Mouse (Mus musculus) liver, adult 2 months (tissue): ENCODE data around the gene Mfsd8. TPM values are rescaled to one million over a fixed set of nuclear protein-coding genes. Genes with fewer than 3 reads are reported as not detected.

Source experiments
- DNase-seq: peaks from one replicate; pipeline ENCODE4 v3.0.0-alpha.2; 2011; ENCODE audit warnings: low read depth, low spot score; ENCODE audit errors: extremely low read depth
- H3K27ac ChIP-seq: fragments of 200-500 bp; replicated peaks from 2 replicates; pipeline ENCODE4 v1.5.1; 2012; ENCODE audit warnings: low read depth, mild to moderate bottlenecking, control low read depth, inconsistent platforms, low read length; ENCODE audit not compliant: insufficient read depth
- H3K27me3 ChIP-seq: fragments of 200-500 bp; 2 replicates; pipeline ENCODE4 v1.6.1; 2012; ENCODE audit warnings: mild to moderate bottlenecking, moderate library complexity, low read length, inconsistent platforms; ENCODE audit not compliant: control insufficient read depth, insufficient read depth
- H3K36me3 ChIP-seq: fragments of 200-500 bp; 2 replicates; pipeline ENCODE4 v1.6.1; 2012; ENCODE audit warnings: low read length, inconsistent platforms; ENCODE audit not compliant: control insufficient read depth, insufficient read depth
- H3K4me1 ChIP-seq: fragments of 200-500 bp; 2 replicates; pipeline ENCODE4 v1.6.1; 2011; ENCODE audit warnings: low read length; ENCODE audit not compliant: control insufficient read depth, insufficient read depth
- H3K4me3 ChIP-seq: fragments of 200-500 bp; 2 replicates; pipeline ENCODE4 v1.5.1; 2011; ENCODE audit warnings: low read depth, mild to moderate bottlenecking, control low read depth, low read length, moderate library complexity; ENCODE audit not compliant: insufficient read depth
- H3K79me2 ChIP-seq: fragments of 200-500 bp; 2 replicates; pipeline ENCODE4 v1.6.1; 2012; ENCODE audit warnings: inconsistent platforms, mild to moderate bottlenecking, low read length, moderate library complexity; ENCODE audit not compliant: control insufficient read depth, insufficient read depth
- H3K9ac ChIP-seq: fragments of 200-500 bp; 2 replicates; pipeline ENCODE4 v1.6.1; 2012; ENCODE audit warnings: low read depth, mild to moderate bottlenecking, control low read depth, inconsistent platforms, low read length
- CTCF ChIP-seq: fragments of 200-500 bp; IDR thresholded peaks from 2 replicates; pipeline ENCODE4 v1.5.1; 2011; ENCODE audit warnings: low read depth, low read length, control low read depth
- POLR2A ChIP-seq: fragments of 200-500 bp; IDR thresholded peaks from 2 replicates; pipeline ENCODE4 v1.6.1; 2011; ENCODE audit warnings: low read length, control low read depth; ENCODE audit not compliant: insufficient read depth; ENCODE audit errors: extremely low read depth
- WGBS: fragments of 180-500 bp; shearing (Covaris S2); methylation state at CpG from one replicate; pipeline ENCODE4 v1.1.7; 2018; 5-methylcytosine and 5-hydroxymethylcytosine counted together
- polyA plus RNA-seq: library from polyadenylated mRNA; depleted of rRNA; stranded (reverse); fragments of >200 nt; gene quantifications from 2 replicates; pipeline ENCODE4 v1.2.3, GENCODE M21; 2012
- total RNA-seq: library from RNA; depleted of rRNA; stranded (reverse); fragments of >200 nt; gene quantifications from 2 replicates; pipeline ENCODE4 v1.2.3, GENCODE M21; 2014

Mfsd8 gene
- total and polyA plus RNA-seq, 2 experiments, result 3.5 to 10.4 TPM

GRCm38 (mm10) chr3:40813275-40813674 lies 33.4 kb downstream of the Mfsd8 start:
- H3K9ac ChIP-seq, result no peak overlapping the region
- DNase-seq, result no peak
- H3K27ac ChIP-seq, result no peak overlapping the region
- H3K27me3 ChIP-seq, result no peaks in the 10 kb centered on the region
- no peaks in the 10 kb centered on the region for H3K79me2 ChIP-seq
- 99% methylated on average over 2 of the region's 2 CpGs for WGBS
- peaks cover 4% of the 10 kb centered on the region for H3K36me3 ChIP-seq
- no peak overlapping the region for H3K4me3 ChIP-seq
- TF ChIP-seq POLR2A (no peak), CTCF (no peak)
- H3K4me1 ChIP-seq, result no peaks in the 10 kb centered on the region

- H3K79me2 ChIP-seq, result no peaks in the 10 kb centered on the region
- H3K9ac ChIP-seq, result no peak overlapping the region
- H3K4me1 ChIP-seq, result no peaks in the 10 kb centered on the region
- no peak overlapping the region for H3K4me3 ChIP-seq
- H3K27ac ChIP-seq, result no peak overlapping the region
- peaks cover 9% of the 10 kb centered on the region for H3K36me3 ChIP-seq
- 92% methylated on average over 2 of the region's 2 CpGs for WGBS
- DNase-seq, result no peak
- TF ChIP-seq CTCF (no peak), POLR2A (no peak)
- H3K27me3 ChIP-seq, result no peaks in the 10 kb centered on the region
Observed at GRCm38 (mm10) chr3:40809894-40810293, 36.8 kb downstream of the Mfsd8 start.

GRCm38 (mm10) chr3:40808686-40809085 lies 38.0 kb downstream of the Mfsd8 start:
- Histone ChIP-seq H3K79me2 (no peaks in the 10 kb centered on the region), H3K27ac (no peak overlapping the region), H3K27me3 (no peaks in the 10 kb centered on the region), H3K4me3 (no peak overlapping the region), H3K9ac (no peak overlapping the region), H3K4me1 (no peaks in the 10 kb centered on the region), H3K36me3 (peaks cover 7% of the 10 kb centered on the region)
- no peak for DNase-seq
- WGBS, result 86% methylated on average over 10 of the region's 10 CpGs
- no peak for TF ChIP-seq POLR2A
- TF ChIP-seq CTCF, result no peak

GRCm38 (mm10) chr3:40806871-40807270 lies 39.8 kb downstream of the Mfsd8 start:
- H3K27ac ChIP-seq, result no peak overlapping the region
- H3K27me3 ChIP-seq, result no peaks in the 10 kb centered on the region
- 89% methylated on average over 2 of the region's 2 CpGs for WGBS
- no peak overlapping the region for H3K4me3 ChIP-seq
- no peaks in the 10 kb centered on the region for H3K4me1 ChIP-seq
- no peaks in the 10 kb centered on the region for H3K79me2 ChIP-seq
- peaks cover 7% of the 10 kb centered on the region for H3K36me3 ChIP-seq
- TF ChIP-seq CTCF, result no peak
- TF ChIP-seq POLR2A, result no peak
- no peak overlapping the region for H3K9ac ChIP-seq
- no peak for DNase-seq

GRCm38 (mm10) chr3:40800373-40800823 lies 46.3 kb downstream of the Mfsd8 start:
- Histone ChIP-seq H3K4me1 (no peaks in the 10 kb centered on the region), H3K4me3 (peak overlapping the region; percentile 86), H3K27me3 (no peaks in the 10 kb centered on the region), H3K79me2 (no peaks in the 10 kb centered on the region), H3K36me3 (peaks cover 3% of the 10 kb centered on the region; the same call in 1 of the 2 replicates), H3K9ac (peak overlapping the region; percentile 67), H3K27ac (no peak overlapping the region)
- TF ChIP-seq POLR2A (no peak), CTCF (no peak)
- under 1% methylated on average over 35 of the region's 37 CpGs for WGBS
- no peak for DNase-seq

GRCm38 (mm10) chr3:40799530-40800372 lies 46.9 kb downstream of the Mfsd8 start, which contains the start of gene Plk4:
Plk4 (plus strand) TSS chr3:40800019.
- Histone ChIP-seq H3K27ac (0 out of 2 replicates have a peak within 1 kb of the TSS, but pooled peaks have one; percentile 1), H3K4me1 (no peaks in the 10 kb centered on the region), H3K79me2 (no peaks in the 10 kb centered on the region), H3K9ac (peak within 1 kb of the TSS; percentile 67), H3K36me3 (no peaks in the 10 kb centered on the region), H3K27me3 (no peaks in the 10 kb centered on the region), H3K4me3 (peak within 1 kb of the TSS; percentile 86)
- WGBS, result 2% methylated on average over 66 of the region's 66 CpGs
- peak; percentile 86 for DNase-seq
- TF ChIP-seq CTCF, result no peak
- TF ChIP-seq POLR2A, result 0 out of 2 replicates have a peak, but pooled peaks have one; percentile 17
